ENCODE assay signal across 8 mouse cellular contexts in genomic region chr10:57531616-57532217, GRCm38 (mm10). TPM values are rescaled to one million over a fixed set of nuclear protein-coding genes. Genes with fewer than 3 reads are reported as not detected.
DNase-seq lines count a peak whose midpoint lies in the region; ATAC-seq lines count a peak whose summit lies in the region.

No protein-coding gene starts in this region.

- no peak for ATAC-seq in kidney, embryonic 15.5 days (replicated peaks; ENCODE audit: low FRiP score)
- no peak for ATAC-seq in midbrain, embryonic 13.5 days
- ATAC-seq in megakaryocyte-erythroid progenitor cell, adult 5-6 weeks (replicated peaks; ENCODE audit: low FRiP score, low TSS enrichment, poor library complexity, severe bottlenecking), result no peak

- no peaks in the 10 kb centered on the region for H3K27me3 ChIP-seq in kidney, embryonic 15.5 days
- no peaks in the 10 kb centered on the region for H3K27me3 ChIP-seq in midbrain, embryonic 13.5 days

- H3K4me1 ChIP-seq in kidney, embryonic 15.5 days, result peaks cover 11% of the 10 kb centered on the region
- H3K4me1 ChIP-seq in midbrain, embryonic 13.5 days (replicated peaks), result peaks cover 44% of the 10 kb centered on the region

- H3K27ac ChIP-seq in kidney, embryonic 15.5 days, result peak overlapping the region; percentile 93
- peak overlapping the region; percentile 98 for H3K27ac ChIP-seq in midbrain, embryonic 13.5 days

- H3K4me2 ChIP-seq in kidney, embryonic 15.5 days, result peak overlapping the region; percentile 64
- peak overlapping the region; percentile 89 for H3K4me2 ChIP-seq in midbrain, embryonic 13.5 days (replicated peaks)

- H3K9me3 ChIP-seq in kidney, embryonic 15.5 days (replicated peaks), result no peaks in the 10 kb centered on the region
- no peaks in the 10 kb centered on the region for H3K9me3 ChIP-seq in midbrain, embryonic 13.5 days

- H3K36me3 ChIP-seq in kidney, embryonic 15.5 days, result peaks cover 12% of the 10 kb centered on the region
- H3K36me3 ChIP-seq in midbrain, embryonic 13.5 days, result peaks cover 7% of the 10 kb centered on the region

- WGBS in kidney, embryonic 15.5 days, result 3% methylated on average over 28 of the region's 28 CpGs
- 3% methylated on average over 28 of the region's 28 CpGs for WGBS in midbrain, embryonic 13.5 days

- peak overlapping the region; percentile 86 for H3K9ac ChIP-seq in kidney, embryonic 15.5 days
- peak overlapping the region; percentile 95 for H3K9ac ChIP-seq in midbrain, embryonic 13.5 days (replicated peaks)

- peak overlapping the region; percentile 87 for H3K4me3 ChIP-seq in kidney, embryonic 15.5 days (replicated peaks)
- H3K4me3 ChIP-seq in midbrain, embryonic 13.5 days (replicated peaks), result peak overlapping the region; percentile 89

- no peak for DNase-seq in kidney, postnatal 10 days
- DNase-seq in NIH3T3 (ENCODE audit: low read depth), result peak; percentile 34
- peak; percentile 5 for DNase-seq in forelimb bud, embryonic 11.5 days (ENCODE audit: low read depth, low spot score)
- DNase-seq in adrenal gland, postnatal 36 days, result no peak
- DNase-seq in adrenal gland, postnatal 14 days, result no peak

RNA-seq across cellular contexts. Expression of gene Serinc1, which starts 0.6 kb away (rescaled TPM):
- 149 and 151 TPM in 2 replicates for polyA plus RNA-seq in kidney, embryonic 15.5 days (2015; fragmentation: Nextera tagmentation; extraction: Ambion mirVana)
- polyA plus RNA-seq in midbrain, embryonic 13.5 days (2015; fragmentation: Nextera tagmentation; extraction: Ambion mirVana), result 339 and 384 TPM in 2 replicates
- 100 to 1,000 TPM; 308 to 387 TPM for total RNA-seq in adrenal gland, postnatal 36 days (2021)
- 38.5 and 50.6 TPM in 2 replicates for total RNA-seq in megakaryocyte-erythroid progenitor cell, adult 5-6 weeks (2014; fragmentation: Nextera tagmentation)
- total RNA-seq in megakaryocyte-erythroid progenitor cell, adult 5-6 weeks (2017), result 67.5 and 73.9 TPM in 2 replicates
- total RNA-seq in adrenal gland, postnatal 14 days (2021), result 265 and 276 TPM in 2 replicates

RNA-seq across cellular contexts. Expression of gene Hsf2, which starts 45.5 kb away (rescaled TPM):
- 29.2 and 31.8 TPM in 2 replicates for polyA plus RNA-seq in kidney, embryonic 15.5 days (2015; fragmentation: Nextera tagmentation; extraction: Ambion mirVana)
- 86.4 and 100 TPM in 2 replicates for polyA plus RNA-seq in midbrain, embryonic 13.5 days (2015; fragmentation: Nextera tagmentation; extraction: Ambion mirVana)
- total RNA-seq in adrenal gland, postnatal 36 days (2021), result 10 to 100 TPM; 14.9 to 16.5 TPM
- 8.6 and 11.6 TPM in 2 replicates for total RNA-seq in megakaryocyte-erythroid progenitor cell, adult 5-6 weeks (2014; fragmentation: Nextera tagmentation)
- total RNA-seq in megakaryocyte-erythroid progenitor cell, adult 5-6 weeks (2017), result 11.7 and 15.7 TPM in 2 replicates
- 15.4 and 16.1 TPM in 2 replicates for total RNA-seq in adrenal gland, postnatal 14 days (2021)

Comparison
In these comparisons a context has a peak if more than half of its experiments do, and no peak if none do; other contexts are left out.
1. DNase-seq: peak in NIH3T3 (single experiment) and forelimb bud, embryonic 11.5 days (single experiment); none in kidney, postnatal 10 days (single experiment), adrenal gland, postnatal 36 days (0 of 2) and adrenal gland, postnatal 14 days (single experiment).